Mouse (Mus musculus) ES-Bruce4 (cell line): ENCODE measurements at regions not wholly inside any gene's neighbourhood (a gene's known extent, or its start where the extent isn't known, plus 50 kb on each side); places are given as distances from the start of the nearest gene placed in this dataset.

Source experiments
- CTCF ChIP-seq: IDR thresholded peaks from one replicate; pipeline ENCODE4 v1.8.1; 2011; ENCODE audit warnings: low read depth, low read length
- EP300 ChIP-seq: IDR thresholded peaks from 2 replicates; pipeline ENCODE4 v1.6.1; 2011; ENCODE audit warnings: low read depth, low read length; ENCODE audit not compliant: insufficient read depth
- POLR2A ChIP-seq: IDR thresholded peaks from one replicate; pipeline ENCODE4 v1.8.1; 2011; ENCODE audit warnings: low read length; ENCODE audit not compliant: insufficient read depth

DNA sequence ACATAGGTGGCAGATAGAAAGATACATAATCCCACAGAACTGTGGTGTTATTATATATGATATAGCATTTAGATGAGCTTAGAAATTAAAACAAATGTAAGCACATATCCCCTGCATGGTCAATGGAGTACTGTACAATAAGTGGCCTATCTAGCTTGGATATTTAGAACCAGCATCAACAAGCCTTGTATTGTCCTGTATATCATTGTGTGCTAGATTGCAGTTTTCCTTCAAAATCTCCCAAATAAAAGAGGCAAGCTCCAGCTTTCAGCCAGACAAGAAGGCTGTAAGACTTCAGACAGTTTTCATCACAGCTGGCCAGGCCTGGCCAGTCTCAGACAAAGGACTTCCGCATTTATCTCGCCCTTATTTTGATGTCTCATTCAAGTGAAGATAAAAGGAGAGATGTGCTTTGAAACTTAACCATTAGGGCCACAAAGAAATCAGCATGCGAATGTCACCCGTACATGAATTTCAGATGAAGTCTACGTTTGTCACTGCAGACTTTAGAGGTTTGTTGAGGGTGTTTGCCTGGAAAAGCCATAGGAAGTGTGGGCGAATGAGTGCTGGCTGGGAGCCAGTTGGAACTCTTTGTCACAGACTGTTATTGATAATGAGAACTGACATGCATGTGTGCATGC is 700.5 kb downstream of the Kcnj2 start:
- TF ChIP-seq POLR2A: no peak
- no peak for TF ChIP-seq CTCF
- no peak for TF ChIP-seq EP300
